Mouse (Mus musculus): Measurements from ENCODE around the gene Ccdc63. TPM values are rescaled to one million over a fixed set of nuclear protein-coding genes. Genes with fewer than 3 reads are reported as not detected.
"Not testable (repeated sequence)": the region's sequence is repeated elsewhere in the genome, so short reads cannot be mapped to it uniquely, and the experiment has no call there.

Ccdc63 gene
- total RNA-seq, 2 experiments from 2014 or later: 0.24 to 1.2 TPM

- intact Hi-C loops (cut with DNase I): no loop called here
- no peak for DNase-seq (ENCODE audit: extremely low spot score in 1 of 2, low spot score in 2 of 2)
Measured at GRCm38 (mm10) chr5:122154782-122155181, 14.2 kb upstream of the Ccdc63 start.

GRCm38 (mm10) chr5:122154006-122154405 is 13.4 kb upstream of the Ccdc63 start:
- DNase-seq (ENCODE audit: extremely low spot score in 1 of 2, low spot score in 2 of 2): no peak
- intact Hi-C loops (cut with DNase I): no loop called here

- intact Hi-C loops (cut with DNase I): not testable (repeated sequence)
Measured at GRCm38 (mm10) chr5:122152508-122152907, 11.9 kb upstream of the Ccdc63 start.

DNA sequence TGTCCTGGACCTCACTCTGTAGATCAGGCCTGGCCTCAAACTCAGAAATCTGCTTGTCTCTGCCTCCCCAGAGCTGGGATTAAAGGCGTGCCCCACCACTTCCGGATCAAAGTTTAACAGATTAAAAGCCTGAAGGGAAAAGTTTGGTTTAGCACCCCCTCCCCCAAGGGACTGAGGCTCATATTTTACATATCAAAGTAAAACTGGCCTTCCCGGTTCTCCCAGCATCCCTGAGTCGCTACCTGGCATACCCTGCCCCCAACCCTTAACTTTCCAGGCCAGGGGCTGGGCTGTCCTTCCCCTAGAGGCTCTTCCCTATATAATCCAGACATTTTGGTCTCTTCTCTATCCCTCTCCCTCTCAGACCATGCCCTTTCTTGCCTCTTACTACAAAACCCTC is 8.6 kb upstream of the Ccdc63 start:
- no peak for DNase-seq (ENCODE audit: extremely low spot score in 1 of 2, low spot score in 2 of 2)
- intact Hi-C loops (cut with DNase I): no loop called here

More at GRCm38 (mm10) chr5:122152508-122152907, 11.9 kb upstream of the Ccdc63 start:
- DNase-seq (ENCODE audit: extremely low spot score in 1 of 2, low spot score in 2 of 2): not testable (repeated sequence)

DNA sequence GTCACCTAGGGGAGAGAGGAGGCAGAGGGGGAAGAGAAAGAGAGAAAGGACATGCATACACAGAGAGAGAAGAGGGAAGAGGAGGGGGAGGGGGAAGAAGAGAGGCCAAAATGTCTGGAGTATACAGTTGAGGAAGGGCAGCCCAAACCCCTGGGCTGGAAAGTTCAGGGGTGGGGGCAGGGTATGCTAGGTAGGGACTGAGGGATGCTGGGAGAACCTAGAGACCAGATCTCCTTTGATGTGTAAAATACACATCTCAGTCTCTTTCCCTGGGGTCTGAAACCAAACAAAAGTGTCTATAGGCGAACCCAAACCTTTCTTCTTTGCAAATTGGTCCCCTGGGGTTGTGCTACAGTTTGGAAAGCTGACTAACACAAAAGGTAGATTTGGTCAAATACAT is 7.5 kb upstream of the Ccdc63 start:
- intact Hi-C loops (cut with DNase I): no loop called here
- no peak for DNase-seq (ENCODE audit: extremely low spot score in 1 of 2, low spot score in 2 of 2)

DNA sequence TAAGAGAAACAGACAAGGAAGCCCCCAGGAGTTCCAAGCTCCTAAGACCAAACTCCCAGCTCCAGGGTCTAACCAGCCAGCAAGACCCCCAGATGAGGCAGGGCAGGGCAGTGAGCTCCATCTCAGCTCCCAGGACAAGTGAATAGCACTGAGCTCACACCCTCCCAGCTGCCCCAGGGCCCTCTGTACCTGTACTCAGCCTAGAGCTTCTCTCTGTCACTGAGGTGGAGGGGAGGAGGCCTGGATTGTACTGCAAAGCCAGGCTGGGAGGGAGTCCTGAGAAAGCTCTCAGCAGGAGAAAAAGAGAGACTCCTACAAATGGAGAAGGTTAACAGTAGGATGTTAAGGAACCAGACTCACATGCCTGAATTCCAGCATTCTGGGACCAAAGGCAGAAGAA is 6.0 kb upstream of the Ccdc63 start:
- no peak for DNase-seq (ENCODE audit: extremely low spot score in 1 of 2, low spot score in 2 of 2)
- intact Hi-C loops (cut with DNase I): no loop called here

- DNase-seq (ENCODE audit: extremely low spot score in 1 of 2, low spot score in 2 of 2): peak in 1 of 2 experiments; percentile 77
- intact Hi-C loops (cut with DNase I): no loop called here
Measured at GRCm38 (mm10) chr5:122146056-122146580, 5.5 kb upstream of the Ccdc63 start.

DNA sequence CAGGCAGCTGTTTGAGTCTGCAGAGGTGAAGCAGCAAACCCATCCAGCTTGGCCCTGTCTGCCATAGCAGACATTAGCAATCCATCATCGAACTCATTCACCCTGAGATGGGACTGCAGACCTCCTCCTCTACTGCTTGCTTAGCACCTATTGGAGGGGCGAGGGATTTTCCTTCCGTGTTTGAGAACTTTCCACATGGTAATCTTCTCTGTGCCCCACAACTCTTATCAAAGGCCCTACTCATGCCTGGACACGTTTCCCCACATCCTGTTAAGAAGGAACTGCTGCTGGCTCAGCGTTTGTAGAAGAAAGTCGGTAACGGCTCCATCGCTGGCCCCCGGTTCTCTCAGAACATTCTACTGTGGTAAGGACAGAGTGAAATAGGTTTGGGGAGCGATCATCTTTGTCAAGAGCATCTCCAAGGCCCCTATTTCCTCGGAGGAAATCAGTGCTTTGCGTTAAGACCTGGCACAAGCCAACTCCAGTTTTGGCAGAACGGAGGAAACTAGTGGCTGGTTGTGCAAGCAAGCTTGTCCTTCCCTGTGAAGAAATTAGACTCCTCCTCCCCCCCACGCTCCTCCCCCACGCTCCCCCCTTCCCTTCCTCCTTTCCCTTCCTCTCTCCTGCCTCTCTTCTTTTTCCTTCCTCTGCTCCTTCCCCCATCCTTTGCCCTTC is 4.9 kb upstream of the Ccdc63 start:
- intact Hi-C loops (cut with DNase I): no loop called here
- DNase-seq (ENCODE audit: extremely low spot score in 1 of 2, low spot score in 2 of 2): peak in 1 of 2 experiments; percentile 55

DNA sequence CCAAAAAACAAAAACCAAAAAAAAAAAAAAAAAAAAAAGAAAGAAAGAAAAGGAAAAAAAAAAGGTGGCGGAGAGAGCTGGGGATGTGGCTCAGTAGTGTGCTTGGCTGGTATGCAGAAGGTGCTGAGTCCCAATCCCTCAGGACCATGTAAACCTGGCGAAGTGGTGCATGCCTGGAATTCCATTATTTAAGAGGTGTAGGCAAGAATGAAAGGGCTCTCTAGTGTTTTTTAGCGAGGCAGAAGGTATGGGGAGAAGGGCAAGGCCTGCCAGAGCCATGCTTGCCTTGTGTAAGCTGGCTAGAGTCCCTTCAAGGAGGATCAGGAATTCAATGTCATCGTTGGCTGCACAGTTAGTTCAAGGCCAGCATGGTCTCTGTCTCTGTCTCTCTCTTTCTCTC is 4.2 kb upstream of the Ccdc63 start:
- no peak for DNase-seq (ENCODE audit: extremely low spot score in 1 of 2, low spot score in 2 of 2)
- intact Hi-C loops (cut with DNase I): no loop called here

- intact Hi-C loops (cut with DNase I): no loop called here
- peak; percentile 46 to 62 for DNase-seq (ENCODE audit: extremely low spot score in 1 of 2, low spot score in 2 of 2)
Measured at GRCm38 (mm10) chr5:122143543-122143942, 2.9 kb upstream of the Ccdc63 start.

- DNase-seq (ENCODE audit: extremely low spot score in 1 of 2, low spot score in 2 of 2): no peak
- intact Hi-C loops (cut with DNase I): no loop called here
Measured at GRCm38 (mm10) chr5:122142230-122142992, 1.8 kb upstream of the Ccdc63 start.

DNA sequence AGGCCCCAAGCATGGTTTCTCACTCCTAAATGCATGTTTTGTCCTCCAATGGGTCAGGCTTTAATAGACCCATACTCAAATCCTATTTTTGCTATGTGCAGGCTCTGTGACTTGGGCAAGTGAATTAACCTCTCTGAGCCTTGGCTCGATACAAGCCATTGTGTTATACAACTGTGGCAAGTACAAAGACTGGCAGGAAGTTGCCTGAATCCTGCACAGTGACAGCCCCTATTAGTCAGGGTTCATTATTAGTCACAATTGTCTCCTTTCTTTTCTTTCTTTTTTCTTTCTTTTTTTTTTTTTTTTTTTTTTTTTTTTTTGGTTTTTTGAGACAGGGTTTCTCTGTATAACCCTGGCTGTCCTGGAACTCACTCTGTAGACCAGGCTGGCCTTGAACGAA is 852 bp downstream of the Ccdc63 start:
- DNase-seq (ENCODE audit: extremely low spot score in 1 of 2, low spot score in 2 of 2); intact Hi-C loops (cut with DNase I): not testable (repeated sequence)

- no peak for DNase-seq (ENCODE audit: extremely low spot score in 1 of 2, low spot score in 2 of 2)
- intact Hi-C loops (cut with DNase I): no loop called here
Measured at GRCm38 (mm10) chr5:122138856-122139255, 1.8 kb downstream of the Ccdc63 start.

- intact Hi-C loops (cut with DNase I): no loop called here
- DNase-seq (ENCODE audit: extremely low spot score in 1 of 2, low spot score in 2 of 2): no peak
Measured at GRCm38 (mm10) chr5:122136508-122137408, 3.9 kb downstream of the Ccdc63 start.

- DNase-seq (ENCODE audit: extremely low spot score in 1 of 2, low spot score in 2 of 2): no peak
- intact Hi-C loops (cut with DNase I): no loop called here
Measured at GRCm38 (mm10) chr5:122135290-122135882, 5.2 kb downstream of the Ccdc63 start.

DNA sequence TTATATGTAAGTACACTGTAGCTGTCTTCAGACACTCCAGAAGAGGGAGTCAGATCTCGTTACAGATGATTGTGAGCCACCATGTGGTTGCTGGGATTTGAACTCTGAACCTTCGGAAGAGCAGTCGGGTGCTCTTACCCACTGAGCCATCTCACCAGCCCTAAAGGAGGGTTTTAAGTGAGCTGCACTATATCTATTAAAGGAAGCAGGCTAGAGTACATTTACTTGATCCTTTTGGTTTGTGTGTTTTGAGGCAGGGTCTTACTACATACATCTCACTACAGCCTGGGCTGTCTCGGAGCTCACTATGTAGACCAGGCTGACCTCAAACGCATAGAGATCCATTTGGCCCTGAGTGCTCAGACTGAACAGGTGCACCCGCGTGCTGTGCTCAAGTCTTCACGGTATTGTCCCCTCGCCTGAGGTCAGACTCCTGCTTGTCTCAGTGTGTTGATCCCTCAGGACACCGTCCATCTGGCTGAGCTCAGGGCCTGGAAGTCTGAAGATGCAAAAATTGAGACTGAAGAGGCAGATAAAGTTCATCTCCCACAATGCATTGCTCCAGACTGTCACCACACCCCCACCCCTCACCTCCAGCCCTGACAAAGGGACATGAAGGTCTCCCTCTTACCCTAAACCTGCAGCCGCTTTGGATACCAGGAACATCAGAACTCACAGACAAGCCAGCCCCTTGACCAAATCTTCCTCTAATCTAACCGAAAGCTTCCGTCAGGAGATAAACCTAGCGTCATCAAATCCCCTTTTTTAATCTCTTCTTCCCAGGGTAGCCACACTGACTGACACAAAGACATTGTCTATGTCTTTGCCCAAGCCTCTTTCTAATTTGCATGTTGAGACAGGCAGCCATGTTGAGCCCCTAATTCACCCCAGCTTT is 6.0 kb downstream of the Ccdc63 start:
- intact Hi-C loops (cut with DNase I): loop anchor here (5.0 kb wide), 2 partner anchors 43 to 218 kb away; partner anchors contain the start of genes Rad9b and Vps29
- no peak for DNase-seq (ENCODE audit: extremely low spot score in 1 of 2, low spot score in 2 of 2)

- intact Hi-C loops (cut with DNase I): loop anchor here (5.0 kb wide), 2 partner anchors 44 to 219 kb away; partner anchors contain the start of genes Rad9b and Vps29
- DNase-seq (ENCODE audit: extremely low spot score in 1 of 2, low spot score in 2 of 2): no peak
Measured at GRCm38 (mm10) chr5:122133050-122133389, 7.6 kb downstream of the Ccdc63 start.
